Mouse (Mus musculus): ENCODE results near the gene Sfxn2. TPM values are rescaled to one million over a fixed set of nuclear protein-coding genes. Genes with fewer than 3 reads are reported as not detected.

The Sfxn2 gene
- polyA plus RNA-seq, 1 experiment from 2014 or later = 24.9 TPM

GRCm38 (mm10) chr19:46639496-46639895 is 66.3 kb downstream of the Sfxn2 start:
- no peak overlapping the region for H3K9ac ChIP-seq
- no peaks in the 10 kb centered on the region for H3K27me3 ChIP-seq
- ATAC-seq (ENCODE audit: insufficient number of reproducible peaks, insufficient read depth, low FRiP score, low TSS enrichment, low read depth) = no peak
- peaks cover 14% of the 10 kb centered on the region; the same call in 1 of the 2 replicates for H3K36me3 ChIP-seq
- H3K9me3 ChIP-seq = no peaks in the 10 kb centered on the region
- no peak overlapping the region for H3K4me3 ChIP-seq
- H3K27ac ChIP-seq = peak overlapping the region; percentile 87
- H3K4me1 ChIP-seq = peaks cover 78% of the 10 kb centered on the region
- 52% methylated on average over 14 of the region's 14 CpGs for WGBS
- H3K4me2 ChIP-seq = 0 out of 2 replicates have a peak overlapping the region, but pooled peaks have one; percentile 2

- peaks cover 85% of the 10 kb centered on the region for H3K4me1 ChIP-seq
- H3K36me3 ChIP-seq = peaks cover 14% of the 10 kb centered on the region; the same call in 1 of the 2 replicates
- H3K9ac ChIP-seq = no peak overlapping the region
- no peak for ATAC-seq (ENCODE audit: insufficient number of reproducible peaks, insufficient read depth, low FRiP score, low TSS enrichment, low read depth)
- H3K4me2 ChIP-seq = no peak overlapping the region
- no peak overlapping the region for H3K4me3 ChIP-seq
- H3K27ac ChIP-seq = 0 out of 2 replicates have a peak overlapping the region, but pooled peaks have one; percentile 86
- WGBS = 83% methylated on average over 8 of the region's 8 CpGs
- no peaks in the 10 kb centered on the region for H3K9me3 ChIP-seq
- no peaks in the 10 kb centered on the region for H3K27me3 ChIP-seq
These were observed 67.6 kb downstream of the Sfxn2 start for GRCm38 (mm10) chr19:46640780-46641179.

- H3K9me3 ChIP-seq = no peaks in the 10 kb centered on the region
- H3K4me2 ChIP-seq = peak overlapping the region; percentile 30; the same call in 1 of the 2 replicates
- H3K36me3 ChIP-seq = peaks cover 18% of the 10 kb centered on the region
These were observed 68.4 kb downstream of the Sfxn2 start for GRCm38 (mm10) chr19:46641420-46642085.

GRCm38 (mm10) chr19:46642136-46642753 is 69.1 kb downstream of the Sfxn2 start:
- peak overlapping the region; percentile 86 for H3K27ac ChIP-seq
- H3K9ac ChIP-seq = peak overlapping the region; percentile 46
- no peak overlapping the region for H3K4me3 ChIP-seq
- WGBS = 58% methylated on average over 22 of the region's 22 CpGs
- H3K4me2 ChIP-seq = peak overlapping the region; percentile 30; the same call in 1 of the 2 replicates
- ATAC-seq (ENCODE audit: insufficient number of reproducible peaks, insufficient read depth, low FRiP score, low TSS enrichment, low read depth) = no peak
- peaks cover 20% of the 10 kb centered on the region for H3K36me3 ChIP-seq
- H3K27me3 ChIP-seq = no peaks in the 10 kb centered on the region
- H3K9me3 ChIP-seq = no peaks in the 10 kb centered on the region
- H3K4me1 ChIP-seq = peaks cover 89% of the 10 kb centered on the region

More at GRCm38 (mm10) chr19:46641420-46642085, 68.4 kb downstream of the Sfxn2 start:
- no peaks in the 10 kb centered on the region for H3K27me3 ChIP-seq
- peak overlapping the region; percentile 46 for H3K9ac ChIP-seq
- 64% methylated on average over 19 of the region's 19 CpGs for WGBS
- no peak overlapping the region for H3K4me3 ChIP-seq
- no peak for ATAC-seq (ENCODE audit: insufficient number of reproducible peaks, insufficient read depth, low FRiP score, low TSS enrichment, low read depth)
- peak overlapping the region; percentile 86 for H3K27ac ChIP-seq
- peaks cover 85% of the 10 kb centered on the region for H3K4me1 ChIP-seq

GRCm38 (mm10) chr19:46643236-46643635 is 70.1 kb downstream of the Sfxn2 start:
- Histone ChIP-seq H3K27ac (no peak overlapping the region), H3K4me2 (no peak overlapping the region), H3K27me3 (no peaks in the 10 kb centered on the region), H3K9ac (0 out of 2 replicates have a peak overlapping the region, but pooled peaks have one; percentile 44), H3K9me3 (no peaks in the 10 kb centered on the region), H3K36me3 (peaks cover 14% of the 10 kb centered on the region), H3K4me1 (peaks cover 95% of the 10 kb centered on the region), H3K4me3 (no peak overlapping the region)
- WGBS = 70% methylated on average over 5 of the region's 5 CpGs
- ATAC-seq (ENCODE audit: insufficient number of reproducible peaks, insufficient read depth, low FRiP score, low TSS enrichment, low read depth) = no peak

GRCm38 (mm10) chr19:46644343-46644792 is 71.2 kb downstream of the Sfxn2 start:
- H3K9ac ChIP-seq = 0 out of 2 replicates have a peak overlapping the region, but pooled peaks have one; percentile 44
- no peak overlapping the region for H3K4me3 ChIP-seq
- ATAC-seq (ENCODE audit: insufficient number of reproducible peaks, insufficient read depth, low FRiP score, low TSS enrichment, low read depth) = no peak
- H3K27me3 ChIP-seq = no peaks in the 10 kb centered on the region
- H3K4me2 ChIP-seq = 0 out of 2 replicates have a peak overlapping the region, but pooled peaks have one; percentile 11
- H3K4me1 ChIP-seq = peaks cover 86% of the 10 kb centered on the region
- peak overlapping the region; percentile 78 for H3K27ac ChIP-seq
- H3K36me3 ChIP-seq = peaks cover 18% of the 10 kb centered on the region
- 73% methylated on average over 10 of the region's 10 CpGs for WGBS
- H3K9me3 ChIP-seq = no peaks in the 10 kb centered on the region

GRCm38 (mm10) chr19:46644793-46645602 is 71.8 kb downstream of the Sfxn2 start:
- no peaks in the 10 kb centered on the region for H3K27me3 ChIP-seq
- peaks cover 18% of the 10 kb centered on the region for H3K36me3 ChIP-seq
- peak overlapping the region; percentile 20; the same call in 1 of the 2 replicates for H3K4me2 ChIP-seq
- H3K9me3 ChIP-seq = no peaks in the 10 kb centered on the region
- peaks cover 84% of the 10 kb centered on the region for H3K4me1 ChIP-seq
- H3K9ac ChIP-seq = no peak overlapping the region
- no peak overlapping the region for H3K4me3 ChIP-seq
- 22% methylated on average over 12 of the region's 12 CpGs for whole genome bisulfite sequencing
- ATAC-seq (ENCODE audit: insufficient number of reproducible peaks, insufficient read depth, low FRiP score, low TSS enrichment, low read depth) = no peak
- H3K27ac ChIP-seq = peak overlapping the region; percentile 78

GRCm38 (mm10) chr19:46646041-46646481 is 72.9 kb downstream of the Sfxn2 start:
- no peaks in the 10 kb centered on the region for H3K9me3 ChIP-seq
- no peak overlapping the region for H3K4me3 ChIP-seq
- peaks cover 14% of the 10 kb centered on the region for H3K36me3 ChIP-seq
- peak overlapping the region; percentile 78 for H3K27ac ChIP-seq
- peaks cover 75% of the 10 kb centered on the region for H3K4me1 ChIP-seq
- no peak for ATAC-seq (ENCODE audit: insufficient number of reproducible peaks, insufficient read depth, low FRiP score, low TSS enrichment, low read depth)
- H3K4me2 ChIP-seq = no peak overlapping the region
- 45% methylated on average over 12 of the region's 12 CpGs for WGBS
- no peak overlapping the region for H3K9ac ChIP-seq
- H3K27me3 ChIP-seq = no peaks in the 10 kb centered on the region

GRCm38 (mm10) chr19:46647254-46647653 is 74.1 kb downstream of the Sfxn2 start:
- Histone ChIP-seq H3K4me3 (no peak overlapping the region), H3K4me2 (no peak overlapping the region), H3K27me3 (no peaks in the 10 kb centered on the region), H3K36me3 (peaks cover 19% of the 10 kb centered on the region), H3K9ac (no peak overlapping the region), H3K9me3 (no peaks in the 10 kb centered on the region), H3K4me1 (peaks cover 63% of the 10 kb centered on the region), H3K27ac (peak overlapping the region; percentile 78; the same call in 1 of the 2 replicates)
- WGBS = 51% methylated on average over 3 of the region's 3 CpGs
- no peak for ATAC-seq (ENCODE audit: insufficient number of reproducible peaks, insufficient read depth, low FRiP score, low TSS enrichment, low read depth)
